Mouse (Mus musculus): Measurements from ENCODE around the gene Cldn3.

GRCm38 (mm10) chr5:135011809-135012613 is 26.0 kb downstream of the Cldn3 start:
- no peak for TF ChIP-seq CTCF (IDR thresholded peaks at IDR 0.05; ENCODE audit: control insufficient read depth, insufficient read depth, insufficient replicate concordance, low read depth, low read length)
- TF ChIP-seq POLR2A (IDR thresholded peaks at IDR 0.05; ENCODE audit: control insufficient read depth, low read depth, low read length) = no peak

Measured in testis, adult 2 months (tissue).